Mouse (Mus musculus): ENCODE results near the gene Nrap. TPM values are rescaled to one million over a fixed set of nuclear protein-coding genes. Genes with fewer than 3 reads are reported as not detected.
"Not testable (repeated sequence)": the region's sequence is repeated elsewhere in the genome, so short reads cannot be mapped to it uniquely, and the experiment has no call there.

Gene Nrap
- polyA plus RNA-seq, 1 experiment: 0.15 TPM

GRCm38 (mm10) chr19:56422476-56423338 lies 32.9 kb upstream of the Nrap start:
- no peak overlapping the region for H3K4me3 ChIP-seq (ENCODE audit: insufficient read depth, low read length)
- H3K4me1 ChIP-seq (ENCODE audit: control insufficient read depth, insufficient read depth, low read length): no peaks in the 10 kb centered on the region
- no peak overlapping the region for H3K27ac ChIP-seq (ENCODE audit: insufficient read depth, low read depth, low read length)
- TF ChIP-seq POLR2A (IDR thresholded peaks at IDR 0.05; ENCODE audit: borderline replicate concordance, low read depth, low read length): no peak
- peak; percentile 64 for TF ChIP-seq CTCF (IDR thresholded peaks at IDR 0.05; ENCODE audit: low read depth, low read length)

- TF ChIP-seq POLR2A (IDR thresholded peaks at IDR 0.05; ENCODE audit: borderline replicate concordance, low read depth, low read length) (no peak), CTCF (IDR thresholded peaks at IDR 0.05; ENCODE audit: low read depth, low read length) (no peak)
- Histone ChIP-seq H3K27ac (ENCODE audit: insufficient read depth, low read depth, low read length) (no peak overlapping the region), H3K4me3 (ENCODE audit: insufficient read depth, low read length) (no peak overlapping the region), H3K4me1 (ENCODE audit: control insufficient read depth, insufficient read depth, low read length) (no peaks in the 10 kb centered on the region)
Measured at GRCm38 (mm10) chr19:56420345-56420744, 30.5 kb upstream of the Nrap start.

GRCm38 (mm10) chr19:56419452-56419851 lies 29.6 kb upstream of the Nrap start:
- no peak overlapping the region for H3K4me3 ChIP-seq (ENCODE audit: insufficient read depth, low read length)
- no peak overlapping the region for H3K27ac ChIP-seq (ENCODE audit: insufficient read depth, low read depth, low read length)
- H3K4me1 ChIP-seq (ENCODE audit: control insufficient read depth, insufficient read depth, low read length): no peaks in the 10 kb centered on the region
- no peak for TF ChIP-seq POLR2A (IDR thresholded peaks at IDR 0.05; ENCODE audit: borderline replicate concordance, low read depth, low read length)
- TF ChIP-seq CTCF (IDR thresholded peaks at IDR 0.05; ENCODE audit: low read depth, low read length): no peak

GRCm38 (mm10) chr19:56418404-56418803 lies 28.6 kb upstream of the Nrap start:
- Histone ChIP-seq H3K27ac (ENCODE audit: insufficient read depth, low read depth, low read length) (no peak overlapping the region), H3K4me1 (ENCODE audit: control insufficient read depth, insufficient read depth, low read length) (no peaks in the 10 kb centered on the region), H3K4me3 (ENCODE audit: insufficient read depth, low read length) (no peak overlapping the region)
- TF ChIP-seq POLR2A (IDR thresholded peaks at IDR 0.05; ENCODE audit: borderline replicate concordance, low read depth, low read length) (no peak), CTCF (IDR thresholded peaks at IDR 0.05; ENCODE audit: low read depth, low read length) (no peak)

GRCm38 (mm10) chr19:56409884-56410283 lies 20.0 kb upstream of the Nrap start:
- not testable (repeated sequence) for H3K27ac ChIP-seq (ENCODE audit: insufficient read depth, low read depth, low read length); H3K4me3 ChIP-seq (ENCODE audit: insufficient read depth, low read length); H3K4me1 ChIP-seq (ENCODE audit: control insufficient read depth, insufficient read depth, low read length)

GRCm38 (mm10) chr19:56406581-56406980 lies 16.7 kb upstream of the Nrap start:
- Histone ChIP-seq H3K4me1 (ENCODE audit: control insufficient read depth, insufficient read depth, low read length) (no peaks in the 10 kb centered on the region), H3K4me3 (ENCODE audit: insufficient read depth, low read length) (no peak overlapping the region), H3K27ac (ENCODE audit: insufficient read depth, low read depth, low read length) (no peak overlapping the region)
- no peak for TF ChIP-seq POLR2A (IDR thresholded peaks at IDR 0.05; ENCODE audit: borderline replicate concordance, low read depth, low read length)
- no peak for TF ChIP-seq CTCF (IDR thresholded peaks at IDR 0.05; ENCODE audit: low read depth, low read length)

- Histone ChIP-seq H3K27ac (ENCODE audit: insufficient read depth, low read depth, low read length) (no peak overlapping the region), H3K4me3 (ENCODE audit: insufficient read depth, low read length) (no peak overlapping the region), H3K4me1 (ENCODE audit: control insufficient read depth, insufficient read depth, low read length) (no peaks in the 10 kb centered on the region)
- TF ChIP-seq POLR2A (IDR thresholded peaks at IDR 0.05; ENCODE audit: borderline replicate concordance, low read depth, low read length) (no peak), CTCF (IDR thresholded peaks at IDR 0.05; ENCODE audit: low read depth, low read length) (no peak)
Measured at GRCm38 (mm10) chr19:56405824-56406223, 16.0 kb upstream of the Nrap start.

GRCm38 (mm10) chr19:56401864-56402263 lies 12.0 kb upstream of the Nrap start:
- no peak overlapping the region for H3K27ac ChIP-seq (ENCODE audit: insufficient read depth, low read depth, low read length)
- H3K4me1 ChIP-seq (ENCODE audit: control insufficient read depth, insufficient read depth, low read length): peaks cover 13% of the 10 kb centered on the region
- no peak for TF ChIP-seq CTCF (IDR thresholded peaks at IDR 0.05; ENCODE audit: low read depth, low read length)
- no peak for TF ChIP-seq POLR2A (IDR thresholded peaks at IDR 0.05; ENCODE audit: borderline replicate concordance, low read depth, low read length)
- no peak overlapping the region for H3K4me3 ChIP-seq (ENCODE audit: insufficient read depth, low read length)

GRCm38 (mm10) chr19:56400200-56400599 lies 10.4 kb upstream of the Nrap start:
- TF ChIP-seq CTCF (IDR thresholded peaks at IDR 0.05; ENCODE audit: low read depth, low read length) (no peak), POLR2A (IDR thresholded peaks at IDR 0.05; ENCODE audit: borderline replicate concordance, low read depth, low read length) (no peak)
- no peak overlapping the region for H3K27ac ChIP-seq (ENCODE audit: insufficient read depth, low read depth, low read length)
- no peak overlapping the region for H3K4me3 ChIP-seq (ENCODE audit: insufficient read depth, low read length)
- H3K4me1 ChIP-seq (ENCODE audit: control insufficient read depth, insufficient read depth, low read length): peaks cover 13% of the 10 kb centered on the region

GRCm38 (mm10) chr19:56398528-56398795 lies 8.6 kb upstream of the Nrap start:
- no peak overlapping the region for H3K27ac ChIP-seq (ENCODE audit: insufficient read depth, low read depth, low read length)
- TF ChIP-seq POLR2A (IDR thresholded peaks at IDR 0.05; ENCODE audit: borderline replicate concordance, low read depth, low read length) (no peak), CTCF (IDR thresholded peaks at IDR 0.05; ENCODE audit: low read depth, low read length) (no peak)
- peaks cover 13% of the 10 kb centered on the region for H3K4me1 ChIP-seq (ENCODE audit: control insufficient read depth, insufficient read depth, low read length)

More at GRCm38 (mm10) chr19:56398528-56398795, 8.6 kb upstream of the Nrap start:
- no peak overlapping the region for H3K4me3 ChIP-seq (ENCODE audit: insufficient read depth, low read length)

Data from bone marrow macrophage, adult 2 months (primary cell).